Mouse (Mus musculus) heart, postnatal 0 days (tissue): Measurements from ENCODE around the gene Adamts20.
A peak's percentile ranks its signal among the peaks of the same experiment; 100 is the strongest.

Source experiments
- CTCF ChIP-seq: IDR thresholded peaks from 2 replicates; pipeline ENCODE4 v1.5.1; 2016; ENCODE audit warnings: antibody characterized with exemption, control low read depth, low read depth
- EP300 ChIP-seq: IDR thresholded peaks from 2 replicates; pipeline ENCODE4 v1.6.1; 2016; ENCODE audit warnings: antibody characterized with exemption, low read depth

DNA sequence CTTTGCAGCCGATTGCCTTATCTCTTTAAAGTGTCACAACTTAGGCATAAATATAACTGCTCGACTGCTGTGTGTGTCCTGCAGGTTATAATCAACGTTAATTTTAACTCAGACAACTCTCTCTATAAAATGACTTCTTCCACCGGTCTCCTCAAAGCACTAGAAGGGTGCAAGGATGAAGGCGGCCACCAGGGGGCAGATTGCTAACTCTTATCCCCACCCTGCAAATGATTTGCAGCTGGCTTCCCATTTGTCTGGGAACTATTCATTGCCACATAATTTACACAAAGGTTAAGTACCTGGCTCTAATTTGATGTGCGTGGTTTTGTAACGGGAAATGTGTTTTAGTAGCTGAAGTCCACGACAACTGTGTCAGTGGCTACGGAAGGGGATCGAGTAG, 122.9 kb downstream of the Adamts20 start:
- TF ChIP-seq CTCF (peak; percentile 65), EP300 (no peak)
